Mouse (Mus musculus) midbrain, embryonic 16.5 days (tissue): Measurements from ENCODE around the gene Ptprb. TPM values are rescaled to one million over a fixed set of nuclear protein-coding genes. Genes with fewer than 3 reads are reported as not detected.

Experiments
- ATAC-seq: fragments of 200-750 bp; cut with Nextera tagmentation; 2 replicates; pipeline ENCODE4 v1.8.0; 2017; ENCODE audit warnings: moderate TSS enrichment
- H3K27ac ChIP-seq: fragments of 300-500 bp; sonication (generic); 2 replicates; pipeline ENCODE4 v1.5.1; 2014; ENCODE audit warnings: mild to moderate bottlenecking, low read length, mixed read lengths
- H3K27me3 ChIP-seq: fragments of 300-500 bp; sonication (generic); 2 replicates; pipeline ENCODE4 v1.6.1; 2014; ENCODE audit warnings: low read depth, low read length, mixed read lengths; ENCODE audit not compliant: control insufficient read depth, insufficient read depth
- H3K36me3 ChIP-seq: fragments of 300-500 bp; sonication (generic); 2 replicates; pipeline ENCODE4 v1.6.1; 2014; ENCODE audit warnings: mild to moderate bottlenecking, low read length, moderate library complexity, mixed read lengths; ENCODE audit not compliant: control insufficient read depth, insufficient read depth
- H3K4me1 ChIP-seq: fragments of 300-500 bp; sonication (generic); 2 replicates; pipeline ENCODE4 v1.6.1; 2014; ENCODE audit warnings: mild to moderate bottlenecking, low read length, mixed read lengths; ENCODE audit not compliant: control insufficient read depth, insufficient read depth
- H3K4me2 ChIP-seq: fragments of 300-500 bp; sonication (generic); 2 replicates; pipeline ENCODE4 v1.6.1; 2014; ENCODE audit warnings: mild to moderate bottlenecking, low read length, mixed read lengths
- H3K4me3 ChIP-seq: fragments of 300-500 bp; sonication (generic); 2 replicates; pipeline ENCODE4 v1.5.1; 2014; ENCODE audit warnings: low read depth, mild to moderate bottlenecking, low read length, moderate library complexity, mixed read lengths
- H3K9ac ChIP-seq: fragments of 300-500 bp; sonication (generic); 2 replicates; pipeline ENCODE4 v1.6.1; 2014; ENCODE audit warnings: low read depth, low read length, mixed read lengths
- H3K9me3 ChIP-seq: fragments of 300-500 bp; sonication (generic); replicated peaks from 2 replicates; pipeline ENCODE4 v1.6.1; 2014; ENCODE audit warnings: mild to moderate bottlenecking, low read length, mixed read lengths; ENCODE audit not compliant: control insufficient read depth, poor library complexity, severe bottlenecking
- WGBS: fragments of 180-500 bp; shearing (Covaris S2); extraction: QIAGEN DNeasy Blood & Tissue Kit; methylation state at CpG from one replicate; pipeline ENCODE4 v1.1.7; 2014; 5-methylcytosine and 5-hydroxymethylcytosine counted together
- polyA plus RNA-seq: library from polyadenylated mRNA; unstranded; fragments of >200 nt; fragmentation: Nextera tagmentation; extraction: Ambion mirVana; gene quantifications from 2 replicates; pipeline ENCODE4 v1.2.1, GENCODE M21; 2015

The Ptprb gene
- polyA plus RNA-seq, 1 experiment from 2014 or later: 3.4 TPM

DNA sequence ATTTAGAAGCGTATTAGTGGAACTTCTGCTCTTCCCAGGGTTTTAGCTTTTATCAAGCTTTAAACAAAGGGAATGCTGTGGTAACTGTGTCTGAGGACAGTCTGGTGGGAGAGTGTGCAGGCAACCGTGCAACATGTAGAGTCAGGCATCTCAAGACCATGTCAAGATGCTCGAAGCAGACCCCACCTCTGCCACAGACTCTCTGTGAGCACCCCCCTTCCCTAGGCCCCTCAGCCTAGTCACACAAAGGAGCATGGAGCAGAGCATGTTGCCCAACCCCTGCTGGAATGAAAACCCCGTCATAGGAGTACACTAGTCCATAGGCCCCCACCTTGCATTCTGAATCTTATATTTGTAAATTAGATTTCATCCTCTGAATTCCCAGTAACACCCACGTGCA lies 13.8 kb upstream of the Ptprb start:
- Histone ChIP-seq H3K4me3 (no peak overlapping the region), H3K4me2 (no peak overlapping the region), H3K27me3 (no peaks in the 10 kb centered on the region), H3K9me3 (no peaks in the 10 kb centered on the region), H3K4me1 (no peaks in the 10 kb centered on the region), H3K27ac (peak overlapping the region; percentile 10; the same call in 1 of the 2 replicates), H3K36me3 (no peaks in the 10 kb centered on the region), H3K9ac (no peak overlapping the region)
- ATAC-seq: peak; percentile 51; the same call in 1 of the 2 replicates
- 56% methylated on average over 5 of the region's 5 CpGs for WGBS

DNA sequence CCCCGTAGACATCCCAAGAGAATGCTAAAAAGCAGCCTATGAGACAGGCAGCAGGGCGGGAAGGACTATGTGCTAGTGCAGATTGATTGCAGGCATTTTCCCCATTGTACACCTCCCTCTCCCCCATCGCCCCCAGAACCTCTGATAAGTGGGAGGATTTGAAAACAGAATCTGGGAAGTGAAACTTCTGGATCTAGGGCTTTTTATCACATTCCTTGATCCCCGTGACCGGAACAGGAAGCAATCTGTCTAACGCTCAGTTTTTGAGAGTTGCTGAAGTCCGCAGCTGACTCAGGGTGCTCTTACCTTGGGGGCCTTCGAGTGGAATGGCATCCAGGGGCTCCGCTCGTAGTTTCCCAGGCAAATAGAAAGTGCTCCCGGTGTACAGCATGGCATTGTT lies 10.8 kb upstream of the Ptprb start:
- Histone ChIP-seq H3K9ac (no peak overlapping the region), H3K27ac (no peak overlapping the region), H3K4me3 (no peak overlapping the region), H3K4me1 (no peaks in the 10 kb centered on the region), H3K36me3 (no peaks in the 10 kb centered on the region), H3K9me3 (no peaks in the 10 kb centered on the region), H3K4me2 (no peak overlapping the region), H3K27me3 (no peaks in the 10 kb centered on the region)
- no peak for ATAC-seq
- WGBS: 88% methylated on average over 11 of the region's 11 CpGs

DNA sequence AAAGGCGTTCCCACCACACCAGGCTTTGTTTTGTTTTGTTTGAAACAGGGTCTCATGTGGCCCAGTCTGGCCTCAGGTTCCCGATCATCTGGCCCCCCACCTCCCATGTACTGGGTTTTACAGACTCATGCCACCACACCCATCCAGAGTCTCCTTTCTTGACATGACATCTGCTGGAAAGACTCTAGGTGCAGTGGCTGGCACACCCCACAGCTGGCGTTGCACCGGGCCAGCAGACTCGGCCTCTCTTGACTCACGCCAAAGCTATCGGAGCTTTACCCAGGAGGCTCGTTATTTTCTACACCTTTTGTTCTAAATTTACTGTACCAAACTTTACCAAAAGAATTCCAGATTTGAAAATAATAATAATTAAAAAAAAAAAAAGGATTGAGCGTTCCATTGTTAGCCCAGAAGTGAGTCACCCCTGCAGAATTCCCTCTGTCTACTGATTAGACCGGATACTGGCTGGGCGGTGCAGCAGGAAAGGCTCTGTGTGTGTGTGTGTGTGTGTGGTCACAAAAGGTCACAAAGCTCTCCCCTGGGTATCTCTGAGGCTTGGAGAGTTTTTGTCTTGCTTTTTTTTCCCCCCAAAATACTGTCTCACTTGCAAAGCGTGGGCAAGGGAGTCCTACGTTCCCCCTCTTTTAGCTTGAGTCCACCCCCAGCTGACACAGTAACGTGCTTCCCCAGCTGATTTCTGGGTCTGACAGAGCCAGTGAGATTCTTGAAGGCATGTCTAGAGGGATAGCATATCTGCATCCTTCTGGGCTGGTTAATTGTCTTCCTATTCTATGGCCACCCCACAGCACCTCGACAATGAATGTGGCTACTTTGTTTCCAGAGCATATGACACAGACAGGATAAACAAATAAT lies 8.5 kb upstream of the Ptprb start:
- H3K9ac ChIP-seq: no peak overlapping the region
- no peaks in the 10 kb centered on the region for H3K27me3 ChIP-seq
- no peaks in the 10 kb centered on the region for H3K9me3 ChIP-seq
- no peak overlapping the region for H3K27ac ChIP-seq
- H3K4me3 ChIP-seq: no peak overlapping the region
- H3K36me3 ChIP-seq: 0 out of 2 replicates have a peak, but pooled peaks cover 2% of the 10 kb centered on the region
- WGBS: 66% methylated on average over 15 of the region's 15 CpGs
- no peak for ATAC-seq
- no peak overlapping the region for H3K4me2 ChIP-seq
- H3K4me1 ChIP-seq: no peaks in the 10 kb centered on the region

DNA sequence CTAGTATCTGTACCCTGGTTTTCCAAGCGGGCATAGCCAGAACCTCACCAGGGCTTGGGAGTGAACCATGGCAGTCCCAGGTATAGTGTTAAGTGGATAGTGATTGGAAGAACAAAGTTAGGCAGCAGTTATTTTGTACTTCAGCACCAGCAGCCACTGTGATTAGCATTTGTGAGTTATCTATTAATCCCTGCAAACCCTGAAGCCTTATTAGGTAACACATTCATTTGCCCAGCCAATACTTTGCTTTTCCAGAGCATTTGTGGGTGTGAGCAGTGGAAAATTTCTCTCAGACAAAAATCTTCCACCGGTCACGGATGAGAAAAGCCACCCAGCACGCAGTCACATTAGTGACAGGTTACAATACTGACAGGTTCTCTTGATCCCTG lies 7.9 kb upstream of the Ptprb start:
- WGBS: 53% methylated on average over 4 of the region's 4 CpGs
- Histone ChIP-seq H3K4me3 (no peak overlapping the region), H3K9ac (no peak overlapping the region), H3K27me3 (no peaks in the 10 kb centered on the region), H3K36me3 (0 out of 2 replicates have a peak, but pooled peaks cover 2% of the 10 kb centered on the region), H3K27ac (no peak overlapping the region), H3K9me3 (no peaks in the 10 kb centered on the region), H3K4me1 (no peaks in the 10 kb centered on the region), H3K4me2 (no peak overlapping the region)
- no peak for ATAC-seq

GRCm38 (mm10) chr10:116268343-116268742 lies 7.0 kb upstream of the Ptprb start:
- H3K4me1 ChIP-seq: no peaks in the 10 kb centered on the region
- no peaks in the 10 kb centered on the region for H3K27me3 ChIP-seq
- H3K9ac ChIP-seq: no peak overlapping the region
- no peaks in the 10 kb centered on the region for H3K9me3 ChIP-seq
- WGBS: 32% methylated on average over 4 of the region's 4 CpGs
- H3K36me3 ChIP-seq: 0 out of 2 replicates have a peak, but pooled peaks cover 2% of the 10 kb centered on the region
- no peak overlapping the region for H3K4me2 ChIP-seq
- no peak overlapping the region for H3K4me3 ChIP-seq
- no peak for ATAC-seq
- H3K27ac ChIP-seq: no peak overlapping the region

DNA sequence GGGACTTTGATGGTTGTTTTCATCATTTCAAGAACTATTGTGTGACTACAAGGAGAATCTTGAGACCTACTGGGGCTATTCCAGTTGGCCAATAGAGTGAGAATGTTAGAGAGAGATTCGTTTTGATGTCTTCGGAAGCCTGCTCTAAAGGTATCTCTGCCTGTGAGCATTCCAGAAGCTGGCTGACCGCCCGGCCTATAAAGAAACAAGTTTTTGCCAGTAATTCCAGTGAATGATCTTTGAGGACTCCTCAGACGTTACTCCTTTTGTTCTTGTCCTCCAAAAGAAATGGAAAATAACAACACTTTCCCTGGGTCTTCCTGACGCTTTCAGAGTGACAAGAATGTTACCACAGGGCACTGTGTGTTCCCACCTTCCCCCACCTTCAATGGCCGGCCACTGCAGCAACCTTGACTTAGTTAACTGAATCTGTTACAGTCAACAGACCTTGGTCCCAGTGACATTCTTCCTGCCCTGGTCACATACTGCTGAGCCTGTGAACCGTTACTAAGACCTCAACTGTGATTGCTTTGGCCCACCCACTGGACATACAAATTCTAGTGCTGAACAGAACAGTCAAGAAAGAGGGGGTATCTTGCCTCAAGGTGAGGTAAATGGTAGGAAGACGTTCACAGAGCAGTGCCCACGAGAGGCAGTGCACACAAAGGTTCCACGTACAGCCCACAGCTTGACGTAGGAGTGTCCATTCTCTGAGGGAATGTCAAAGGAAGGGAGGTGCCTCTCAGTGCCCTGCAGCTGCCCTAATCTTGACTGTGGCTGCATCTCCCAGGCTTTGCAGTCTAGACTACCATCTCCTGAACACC lies 4.5 kb upstream of the Ptprb start:
- Histone ChIP-seq H3K4me2 (no peak overlapping the region), H3K9ac (no peak overlapping the region), H3K4me3 (no peak overlapping the region), H3K9me3 (no peaks in the 10 kb centered on the region), H3K27me3 (no peaks in the 10 kb centered on the region), H3K27ac (peak overlapping the region; percentile 36), H3K36me3 (0 out of 2 replicates have a peak, but pooled peaks cover 2% of the 10 kb centered on the region), H3K4me1 (no peaks in the 10 kb centered on the region)
- 75% methylated on average over 12 of the region's 12 CpGs for WGBS
- ATAC-seq: no peak

DNA sequence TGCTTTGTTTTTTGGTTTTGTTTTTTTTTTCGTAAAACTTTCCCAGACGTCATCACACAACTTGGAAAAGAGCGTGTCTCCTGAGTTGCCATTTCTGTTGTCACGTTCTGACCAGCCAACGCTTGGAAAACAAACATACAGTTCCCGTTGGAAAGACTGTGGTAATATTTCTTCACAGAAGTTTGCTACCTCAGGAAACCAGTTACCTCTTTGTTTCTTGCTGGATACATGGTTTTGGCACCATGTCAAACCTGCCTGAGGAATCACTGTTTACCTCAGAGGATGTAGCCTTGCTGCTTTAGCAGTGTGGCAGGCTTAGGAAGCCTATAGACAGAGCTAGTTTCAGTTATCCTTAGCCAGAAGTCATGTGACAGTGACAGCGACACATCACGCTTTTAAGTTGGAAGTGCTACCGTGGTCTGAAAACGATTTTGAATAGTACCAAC lies 3.8 kb upstream of the Ptprb start:
- Histone ChIP-seq H3K9ac (no peak overlapping the region), H3K36me3 (0 out of 2 replicates have a peak, but pooled peaks cover 2% of the 10 kb centered on the region), H3K27ac (peak overlapping the region; percentile 36; the same call in 1 of the 2 replicates), H3K4me1 (no peaks in the 10 kb centered on the region), H3K4me3 (no peak overlapping the region), H3K9me3 (no peaks in the 10 kb centered on the region), H3K4me2 (no peak overlapping the region), H3K27me3 (no peaks in the 10 kb centered on the region)
- ATAC-seq: no peak
- 93% methylated on average over 10 of the region's 10 CpGs for WGBS

- WGBS: 63% methylated on average over 3 of the region's 3 CpGs
- H3K4me2 ChIP-seq: no peak overlapping the region
- 0 out of 2 replicates have a peak, but pooled peaks cover 2% of the 10 kb centered on the region for H3K36me3 ChIP-seq
Observed at GRCm38 (mm10) chr10:116272156-116272555, 3.2 kb upstream of the Ptprb start.

More at GRCm38 (mm10) chr10:116272156-116272555, 3.2 kb upstream of the Ptprb start:
- no peak overlapping the region for H3K4me3 ChIP-seq
- H3K27ac ChIP-seq: no peak overlapping the region
- no peaks in the 10 kb centered on the region for H3K9me3 ChIP-seq
- ATAC-seq: no peak
- H3K4me1 ChIP-seq: no peaks in the 10 kb centered on the region
- H3K9ac ChIP-seq: no peak overlapping the region
- no peaks in the 10 kb centered on the region for H3K27me3 ChIP-seq
